Mouse (Mus musculus) kidney, postnatal 36 days (tissue): ENCODE measurements around the gene Arl8a.

ENCODE experiments used
- DNase-seq, 2 experiments: peaks; one replicate each; pipeline ENCODE4 v3.0.0; 2021 to 2022; ENCODE audit warnings: mixed read lengths in 2 of 2

Gene Arl8a

DNA sequence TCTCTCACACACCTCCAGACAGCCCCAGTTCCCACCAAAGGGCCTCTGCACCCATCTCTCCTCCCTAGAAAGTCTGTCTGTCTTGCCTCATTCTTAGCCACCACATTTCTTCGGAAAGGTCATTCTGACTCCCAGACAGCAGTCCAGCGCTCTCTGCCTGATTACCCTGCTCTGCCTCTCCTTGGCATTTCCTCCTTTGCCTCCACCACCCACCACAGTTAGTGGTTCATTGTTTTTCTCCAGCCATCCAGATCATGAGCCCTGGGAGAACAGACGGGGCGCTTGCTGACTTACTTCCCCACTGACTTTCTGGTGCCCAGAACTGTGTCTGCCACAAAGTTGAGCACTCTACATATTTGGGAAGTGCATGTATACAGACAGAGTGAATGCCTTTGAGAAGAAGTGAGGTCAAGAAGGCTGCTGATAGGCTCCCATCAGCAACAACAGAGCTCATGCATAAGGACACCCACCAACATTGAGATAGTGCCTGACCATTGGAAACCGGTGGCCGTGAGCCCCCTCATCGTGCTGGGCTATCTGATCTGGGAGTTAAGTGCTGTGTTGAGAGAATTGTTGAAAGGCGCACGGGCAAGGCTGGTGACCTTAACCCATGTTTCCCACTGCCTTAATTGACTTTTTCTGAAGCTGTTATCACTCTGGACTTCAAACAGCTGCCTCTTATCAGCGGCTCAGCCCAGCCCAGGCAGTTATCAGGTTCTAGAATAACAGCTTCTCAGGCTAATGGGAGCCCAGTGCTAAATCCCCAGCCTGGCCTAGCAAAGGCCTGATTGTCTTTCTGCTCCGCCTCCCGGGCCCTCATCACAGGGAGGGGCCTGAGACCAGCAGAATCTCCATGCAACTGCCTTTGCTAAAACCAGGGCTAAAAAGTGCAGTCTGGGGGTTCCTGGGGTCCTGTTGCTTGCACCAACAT, 57.8 kb downstream of the Arl8a start:
- DNase-seq: no peak

DNA sequence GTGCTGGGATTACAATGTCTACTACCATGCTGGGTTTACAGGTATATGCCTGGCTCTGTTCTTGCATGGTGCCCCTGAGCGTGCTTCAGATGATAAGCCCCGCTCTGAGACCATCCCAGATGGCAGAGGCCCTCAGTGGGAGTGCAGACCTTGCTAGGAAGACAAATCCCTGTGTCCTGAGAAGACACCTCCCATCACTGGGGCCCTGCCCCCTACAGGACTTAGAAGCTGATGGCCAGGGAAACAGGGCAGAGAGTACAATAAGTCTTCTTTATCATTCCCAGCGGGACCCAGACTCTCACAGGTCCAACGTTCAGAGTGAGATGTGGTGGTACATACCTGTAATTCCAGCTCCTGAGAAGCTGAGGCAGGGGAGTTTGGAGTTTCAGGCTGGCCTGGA, 58.6 kb downstream of the Arl8a start:
- no peak for DNase-seq
